Mouse (Mus musculus) limb, embryonic 14.5 days (tissue): ENCODE results near the gene Rnf17. TPM values are rescaled to one million over a fixed set of nuclear protein-coding genes. Genes with fewer than 3 reads are reported as not detected.

Source experiments
- ATAC-seq: fragments of 200-750 bp; cut with Nextera tagmentation; 2 replicates; pipeline ENCODE4 v1.8.0; 2017; ENCODE audit warnings: low read depth, moderate number of reproducible peaks, moderate TSS enrichment; ENCODE audit not compliant: low FRiP score
- DNase-seq: peaks from one replicate; pipeline ENCODE4 v3.0.0-alpha.2; 2015; ENCODE audit warnings: low spot score
- H3K27ac ChIP-seq: fragments of 300-500 bp; sonication (generic); replicated peaks from 2 replicates; pipeline ENCODE4 v1.5.1; 2014; ENCODE audit warnings: low read depth, mild to moderate bottlenecking, low read length, moderate library complexity, mixed read lengths
- H3K27me3 ChIP-seq: fragments of 300-500 bp; sonication (generic); 2 replicates; pipeline ENCODE4 v1.6.1; 2014; ENCODE audit warnings: low read length, mixed read lengths; ENCODE audit not compliant: control insufficient read depth, insufficient read depth
- H3K36me3 ChIP-seq: fragments of 300-500 bp; sonication (generic); 2 replicates; pipeline ENCODE4 v1.6.1; 2014; ENCODE audit warnings: mild to moderate bottlenecking, low read length, moderate library complexity, mixed read lengths; ENCODE audit not compliant: control insufficient read depth, insufficient read depth
- H3K4me1 ChIP-seq: fragments of 300-500 bp; sonication (generic); 2 replicates; pipeline ENCODE4 v1.6.1; 2014; ENCODE audit warnings: antibody characterized with exemption, low read length, mixed read lengths; ENCODE audit not compliant: control insufficient read depth, insufficient read depth
- H3K4me2 ChIP-seq: fragments of 300-500 bp; sonication (generic); replicated peaks from 2 replicates; pipeline ENCODE4 v1.6.1; 2014; ENCODE audit warnings: low read depth, mild to moderate bottlenecking, low read length, moderate library complexity; ENCODE audit not compliant: severe bottlenecking
- H3K4me3 ChIP-seq: fragments of 300-500 bp; sonication (generic); replicated peaks from 2 replicates; pipeline ENCODE4 v1.5.1; 2014; ENCODE audit warnings: low read length
- H3K9ac ChIP-seq: fragments of 300-500 bp; sonication (generic); 2 replicates; pipeline ENCODE4 v1.6.1; 2014; ENCODE audit warnings: mild to moderate bottlenecking, low read depth, low read length, moderate library complexity; ENCODE audit not compliant: severe bottlenecking
- H3K9me3 ChIP-seq: fragments of 300-500 bp; sonication (generic); 2 replicates; pipeline ENCODE4 v1.6.1; 2016; ENCODE audit warnings: low read length; ENCODE audit not compliant: control insufficient read depth
- POLR2A ChIP-seq: fragments of 200-500 bp; IDR thresholded peaks from 2 replicates; pipeline ENCODE4 v1.8.0; 2012; ENCODE audit warnings: inconsistent platforms, mild to moderate bottlenecking, moderate library complexity, borderline replicate concordance; ENCODE audit not compliant: insufficient read depth, insufficient read length; ENCODE audit errors: extremely low read depth
- WGBS: fragments of 180-500 bp; shearing (Covaris S2); extraction: QIAGEN DNeasy Blood & Tissue Kit; methylation state at CpG from one replicate; pipeline ENCODE4 v1.1.7; 2014; 5-methylcytosine and 5-hydroxymethylcytosine counted together
- polyA plus RNA-seq, 2 experiments: library from polyadenylated mRNA; depleted of rRNA in 1 of 2; stranded (reverse) in 1 of 2; unstranded in 1 of 2; fragments of >200 nt; fragmentation: Nextera tagmentation in 1 of 2; extraction: Ambion mirVana in 1 of 2; gene quantifications; 2 replicates each; pipeline versions ENCODE4 v1.2.1 to v1.2.3; 2012 to 2014

Gene Rnf17
- polyA plus RNA-seq (2012; rRNA removed) (0.70 and 1.2 TPM in 2 replicates), polyA plus RNA-seq (2014; fragmentation: Nextera tagmentation; extraction: Ambion mirVana) (0.72 and 1.6 TPM in 2 replicates)

- H3K9me3 ChIP-seq, result no peaks in the 10 kb centered on the region
- H3K27ac ChIP-seq, result no peak within 1 kb of the TSS
- no peak for TF ChIP-seq POLR2A
- no peak for ATAC-seq
- DNase-seq, result no peak
- no peaks in the 10 kb centered on the region for H3K4me1 ChIP-seq
- 75% methylated on average over 34 of the region's 34 CpGs for WGBS
- no peak within 1 kb of the TSS for H3K9ac ChIP-seq
- H3K4me3 ChIP-seq, result 0 out of 2 replicates have a peak within 1 kb of the TSS, but pooled peaks have one; percentile 5
- H3K36me3 ChIP-seq, result no peaks in the 10 kb centered on the region
- no peaks in the 10 kb centered on the region for H3K27me3 ChIP-seq
- H3K4me2 ChIP-seq, result no peak within 1 kb of the TSS; the same call in 1 of the 2 replicates
These were observed at the start of gene Rnf17 for GRCm38 (mm10) chr14:56402311-56403071. Rnf17 (plus strand) TSS chr14:56402581.

- Histone ChIP-seq H3K36me3 (no peaks in the 10 kb centered on the region), H3K27ac (no peak overlapping the region), H3K4me1 (no peaks in the 10 kb centered on the region), H3K9ac (no peak overlapping the region), H3K4me2 (no peak overlapping the region), H3K9me3 (no peaks in the 10 kb centered on the region), H3K4me3 (no peak overlapping the region), H3K27me3 (no peaks in the 10 kb centered on the region)
- 78% methylated on average over 3 of the region's 3 CpGs for WGBS
- no peak for ATAC-seq
- TF ChIP-seq POLR2A, result no peak
- no peak for DNase-seq
These were observed 47.6 kb upstream of the Rnf17 start for GRCm38 (mm10) chr14:56354803-56355202.

- ATAC-seq, result no peak
- H3K4me1 ChIP-seq, result no peaks in the 10 kb centered on the region
- H3K9me3 ChIP-seq, result no peaks in the 10 kb centered on the region
- H3K9ac ChIP-seq, result no peak overlapping the region
- H3K27ac ChIP-seq, result no peak overlapping the region
- no peaks in the 10 kb centered on the region for H3K27me3 ChIP-seq
- H3K4me3 ChIP-seq, result no peak overlapping the region
- DNase-seq, result no peak
- H3K36me3 ChIP-seq, result no peaks in the 10 kb centered on the region
- WGBS, result 67% methylated on average over 8 of the region's 8 CpGs
- no peak overlapping the region for H3K4me2 ChIP-seq
- TF ChIP-seq POLR2A, result no peak
These were observed 47.0 kb upstream of the Rnf17 start for GRCm38 (mm10) chr14:56355396-56355795.

- ATAC-seq (no peak), DNase-seq (no peak)
- no peak overlapping the region for H3K9ac ChIP-seq
- no peak for TF ChIP-seq POLR2A
- H3K27me3 ChIP-seq, result no peaks in the 10 kb centered on the region
- H3K4me2 ChIP-seq, result no peak overlapping the region
- H3K4me3 ChIP-seq, result no peak overlapping the region
- H3K27ac ChIP-seq, result no peak overlapping the region
- no peaks in the 10 kb centered on the region for H3K4me1 ChIP-seq
- no peaks in the 10 kb centered on the region for H3K36me3 ChIP-seq
- H3K9me3 ChIP-seq, result no peaks in the 10 kb centered on the region
- WGBS, result 89% methylated on average over 6 of the region's 6 CpGs
These were observed 46.2 kb upstream of the Rnf17 start for GRCm38 (mm10) chr14:56356196-56356595.

GRCm38 (mm10) chr14:56358422-56358821 is 44.0 kb upstream of the Rnf17 start:
- Histone ChIP-seq H3K27ac (no peak overlapping the region), H3K27me3 (peaks cover 4% of the 10 kb centered on the region; the same call in 1 of the 2 replicates), H3K4me1 (no peaks in the 10 kb centered on the region), H3K36me3 (no peaks in the 10 kb centered on the region), H3K9me3 (no peaks in the 10 kb centered on the region), H3K4me2 (no peak overlapping the region), H3K4me3 (no peak overlapping the region), H3K9ac (no peak overlapping the region)
- no peak for ATAC-seq
- WGBS, result 87% methylated on average over 7 of the region's 7 CpGs
- no peak for DNase-seq
- no peak for TF ChIP-seq POLR2A
